Comparison of ENCODE assay signal across 14 mouse cellular contexts in genomic region chr3:144166439-144167155, GRCm38 (mm10).
"Had no signal": no experiment of that assay in that cellular context is flagged by ENCODE, and none has a peak within 500 bp of the region (broad histone marks: within the 10 kb centered on the region; RNA-seq: fewer than 3 reads in every experiment).

No protein-coding gene starts in this region.

- DNase-seq: kidney, adult 2 months; kidney, postnatal 14 days; left cerebral cortex, postnatal 4 days; lung, adult 18-20 months; lung, postnatal 36 days; thymus, adult 2 months; thymus, postnatal 25 days had no signal

- H3K27ac ChIP-seq: kidney, embryonic 15.5 days; limb, embryonic 13.5 days; liver, embryonic 14.5 days; midbrain, embryonic 15.5 days; neural tube, embryonic 12.5 days; stomach, postnatal 0 days had no signal

- H3K36me3 ChIP-seq: kidney, embryonic 15.5 days; limb, embryonic 13.5 days; midbrain, embryonic 15.5 days; neural tube, embryonic 12.5 days had no signal

- H3K4me2 ChIP-seq: kidney, embryonic 15.5 days; limb, embryonic 13.5 days; midbrain, embryonic 15.5 days; neural tube, embryonic 12.5 days had no signal

- H3K27me3 ChIP-seq: kidney, embryonic 15.5 days; limb, embryonic 13.5 days; midbrain, embryonic 15.5 days; neural tube, embryonic 12.5 days had no signal

- ATAC-seq: lung, postnatal 0 days; midbrain, embryonic 15.5 days had no signal

- H3K9me3 ChIP-seq: kidney, embryonic 15.5 days; limb, embryonic 13.5 days; midbrain, embryonic 15.5 days; neural tube, embryonic 12.5 days had no signal

- H3K4me3 ChIP-seq: kidney, embryonic 15.5 days; limb, embryonic 13.5 days; midbrain, embryonic 15.5 days; neural tube, embryonic 12.5 days had no signal

- H3K9ac ChIP-seq: kidney, embryonic 15.5 days; limb, embryonic 13.5 days; liver, embryonic 14.5 days; midbrain, embryonic 15.5 days; neural tube, embryonic 12.5 days had no signal

- H3K4me1 ChIP-seq: midbrain, embryonic 15.5 days; neural tube, embryonic 12.5 days had no signal
